Mouse (Mus musculus): ENCODE measurements around the gene Phf1. TPM values are rescaled to one million over a fixed set of nuclear protein-coding genes. Genes with fewer than 3 reads are reported as not detected.
A peak's percentile ranks its signal among the peaks of the same experiment; 100 is the strongest.

The Phf1 gene
- polyA plus RNA-seq, 1 experiment from 2014 or later: 6.4 TPM

GRCm38 (mm10) chr17:26936921-26937695 lies 4.3 kb downstream of the Phf1 start:
- Histone ChIP-seq H3K4me2 (ENCODE audit: low read length) (peak overlapping the region; percentile 93; the same call in 1 of the 2 replicates), H3K36me3 (ENCODE audit: control insufficient read depth, insufficient read depth, low read length) (peaks cover 30% of the 10 kb centered on the region; the same call in 1 of the 2 replicates), H3K9ac (ENCODE audit: low read length) (no peak overlapping the region), H3K27ac (ENCODE audit: low read depth) (no peak overlapping the region), H3K27me3 (replicated peaks; ENCODE audit: control insufficient read depth, insufficient read depth, low read length) (no peaks in the 10 kb centered on the region), H3K4me3 (ENCODE audit: low read depth, low read length) (no peak overlapping the region), H3K9me3 (ENCODE audit: control insufficient read depth, low read length) (no peaks in the 10 kb centered on the region), H3K4me1 (replicated peaks; ENCODE audit: control insufficient read depth, insufficient read depth, low read length) (peaks cover 37% of the 10 kb centered on the region)
- WGBS: 86% methylated on average over 15 of the region's 15 CpGs
- DNase-seq (ENCODE audit: low spot score) (no peak), ATAC-seq (replicated peaks; ENCODE audit: low FRiP score, low TSS enrichment, low read depth) (no peak)

DNA sequence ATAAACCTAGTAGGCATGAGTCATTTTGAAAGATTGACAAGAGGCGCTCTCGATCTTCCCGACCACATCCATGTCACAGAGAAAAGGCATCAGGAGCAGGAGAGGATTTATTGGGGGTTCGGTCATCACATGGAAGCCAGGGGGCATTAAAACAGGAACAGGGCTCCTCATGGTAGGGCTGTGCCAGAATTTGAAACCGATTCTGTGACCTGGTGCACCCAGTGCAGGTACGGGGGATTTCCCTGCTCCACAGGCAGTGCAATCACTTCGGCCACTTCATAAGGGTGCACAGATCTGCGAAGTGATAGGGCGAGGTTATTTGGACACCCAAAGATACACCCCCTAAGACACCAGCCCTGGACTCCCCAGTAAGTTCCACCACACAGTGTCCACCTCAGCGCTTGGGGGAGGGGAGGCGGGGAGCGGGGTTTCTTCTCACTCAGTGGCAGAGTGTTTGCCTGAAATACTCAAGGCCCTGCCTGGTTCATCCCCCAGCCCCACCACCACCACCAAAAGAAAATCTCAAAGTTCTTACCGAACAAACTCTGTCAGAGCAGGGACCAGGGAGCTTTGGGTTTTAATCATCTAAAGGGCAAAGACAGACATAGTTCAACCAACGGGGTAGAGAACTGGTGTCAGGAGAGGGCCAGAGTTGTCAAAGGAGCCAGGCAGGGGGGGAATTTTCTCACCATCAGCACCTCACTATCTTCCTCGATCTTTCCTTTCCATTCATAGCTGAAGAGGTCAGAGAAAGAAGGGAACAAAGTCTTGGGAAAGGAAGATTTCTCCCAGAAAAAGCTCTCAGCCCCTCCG lies 5.2 kb downstream of the Phf1 start:
- peak overlapping the region; percentile 77 for H3K4me3 ChIP-seq (ENCODE audit: low read depth, low read length)
- peak; percentile 50 for DNase-seq (ENCODE audit: low spot score)
- H3K4me2 ChIP-seq (ENCODE audit: low read length): peak overlapping the region; percentile 93
- H3K9ac ChIP-seq (ENCODE audit: low read length): peak overlapping the region; percentile 61
- H3K36me3 ChIP-seq (ENCODE audit: control insufficient read depth, insufficient read depth, low read length): peaks cover 30% of the 10 kb centered on the region; the same call in 1 of the 2 replicates
- no peaks in the 10 kb centered on the region for H3K27me3 ChIP-seq (replicated peaks; ENCODE audit: control insufficient read depth, insufficient read depth, low read length)
- peaks cover 44% of the 10 kb centered on the region for H3K4me1 ChIP-seq (replicated peaks; ENCODE audit: control insufficient read depth, insufficient read depth, low read length)
- no peak for ATAC-seq (replicated peaks; ENCODE audit: low FRiP score, low TSS enrichment, low read depth)
- WGBS: 50% methylated on average over 16 of the region's 16 CpGs
- H3K27ac ChIP-seq (ENCODE audit: low read depth): peak overlapping the region; percentile 92
- no peaks in the 10 kb centered on the region for H3K9me3 ChIP-seq (ENCODE audit: control insufficient read depth, low read length)

DNA sequence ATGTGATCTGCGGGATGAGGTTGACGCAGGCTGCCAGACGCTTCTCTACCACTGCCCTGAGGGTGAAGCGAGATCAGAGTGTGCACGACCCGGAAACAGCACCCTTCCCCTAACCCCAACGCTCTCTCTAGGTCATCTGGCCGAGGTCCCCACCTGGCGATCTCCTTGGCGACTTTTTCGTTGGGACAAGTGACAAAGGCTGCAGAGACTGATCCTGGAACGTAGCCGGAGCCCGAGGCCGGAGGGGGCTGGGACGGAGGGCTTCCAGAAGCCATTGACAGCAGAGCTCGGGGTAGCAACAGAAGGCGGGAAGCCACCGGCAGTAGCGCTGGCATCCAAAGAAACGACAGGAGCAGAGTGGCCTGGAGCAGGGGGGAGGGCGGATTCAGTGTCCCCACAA lies 5.9 kb downstream of the Phf1 start:
- H3K4me3 ChIP-seq (ENCODE audit: low read depth, low read length): peak overlapping the region; percentile 77
- H3K27me3 ChIP-seq (replicated peaks; ENCODE audit: control insufficient read depth, insufficient read depth, low read length): no peaks in the 10 kb centered on the region
- H3K36me3 ChIP-seq (ENCODE audit: control insufficient read depth, insufficient read depth, low read length): peaks cover 30% of the 10 kb centered on the region; the same call in 1 of the 2 replicates
- H3K4me2 ChIP-seq (ENCODE audit: low read length): peak overlapping the region; percentile 93
- H3K27ac ChIP-seq (ENCODE audit: low read depth): peak overlapping the region; percentile 92
- DNase-seq (ENCODE audit: low spot score) (peak; percentile 53), ATAC-seq (replicated peaks; ENCODE audit: low FRiP score, low TSS enrichment, low read depth) (0 out of 2 replicates have a peak, but pooled peaks have one; percentile 0)
- H3K4me1 ChIP-seq (replicated peaks; ENCODE audit: control insufficient read depth, insufficient read depth, low read length): peaks cover 43% of the 10 kb centered on the region
- WGBS: 1% methylated on average over 22 of the region's 22 CpGs
- peak overlapping the region; percentile 61 for H3K9ac ChIP-seq (ENCODE audit: low read length)
- H3K9me3 ChIP-seq (ENCODE audit: control insufficient read depth, low read length): no peaks in the 10 kb centered on the region

DNA sequence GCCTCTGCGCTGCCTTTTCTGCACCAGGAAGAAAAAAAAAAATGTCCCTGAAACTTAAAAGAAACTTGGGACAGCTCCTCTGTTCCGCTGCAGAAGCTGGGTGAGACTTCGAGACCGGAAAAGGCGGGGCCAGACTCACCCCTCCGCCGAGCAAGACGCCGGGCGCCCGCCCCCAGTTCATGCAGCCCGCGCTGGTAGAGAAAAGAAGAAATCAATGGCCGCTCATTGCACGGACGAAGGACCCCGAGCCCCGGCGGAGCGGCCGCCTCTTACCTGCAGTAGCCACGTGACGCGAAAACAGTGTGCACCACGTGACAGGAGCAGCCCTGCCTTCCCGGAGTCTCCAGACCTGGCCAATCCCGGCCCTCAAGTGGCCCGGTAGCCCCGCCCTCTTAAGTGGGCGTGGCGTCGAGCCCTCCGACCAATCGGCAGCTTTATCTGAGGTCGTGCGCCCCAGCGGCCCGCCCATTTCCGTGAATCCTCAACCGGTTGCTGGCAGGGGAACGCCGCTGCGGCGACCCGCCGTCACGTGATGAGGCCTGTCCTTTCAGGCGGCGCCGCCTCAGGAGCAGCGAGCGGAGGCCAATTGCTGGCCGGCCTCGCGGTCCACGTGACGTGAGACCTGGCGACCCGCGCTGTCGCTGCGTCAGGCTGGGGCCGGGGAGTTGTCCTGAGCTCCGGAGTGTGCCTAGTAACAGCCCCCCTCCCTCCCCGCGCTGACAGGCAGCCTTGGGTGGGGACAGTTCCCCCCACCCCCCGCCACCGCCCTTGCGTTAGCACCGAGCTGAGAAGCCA lies 6.5 kb downstream of the Phf1 start, which contains the start of gene Cuta:
TSS of gene Cuta (minus strand) at position 392 of the 795 bp plus-strand sequence.
- peak; percentile 97 for DNase-seq (ENCODE audit: low spot score)
- ATAC-seq (replicated peaks; ENCODE audit: low FRiP score, low TSS enrichment, low read depth): peak; percentile 95
- Histone ChIP-seq H3K4me3 (ENCODE audit: low read depth, low read length) (peak within 1 kb of the TSS; percentile 77), H3K27ac (ENCODE audit: low read depth) (peak within 1 kb of the TSS; percentile 92), H3K36me3 (ENCODE audit: control insufficient read depth, insufficient read depth, low read length) (peaks cover 30% of the 10 kb centered on the region; the same call in 1 of the 2 replicates), H3K27me3 (replicated peaks; ENCODE audit: control insufficient read depth, insufficient read depth, low read length) (no peaks in the 10 kb centered on the region), H3K4me2 (ENCODE audit: low read length) (peak within 1 kb of the TSS; percentile 93), H3K4me1 (replicated peaks; ENCODE audit: control insufficient read depth, insufficient read depth, low read length) (peaks cover 36% of the 10 kb centered on the region), H3K9ac (ENCODE audit: low read length) (peak within 1 kb of the TSS; percentile 61), H3K9me3 (ENCODE audit: control insufficient read depth, low read length) (no peaks in the 10 kb centered on the region)
- WGBS: 0% methylated on average over 68 of the region's 70 CpGs

DNA sequence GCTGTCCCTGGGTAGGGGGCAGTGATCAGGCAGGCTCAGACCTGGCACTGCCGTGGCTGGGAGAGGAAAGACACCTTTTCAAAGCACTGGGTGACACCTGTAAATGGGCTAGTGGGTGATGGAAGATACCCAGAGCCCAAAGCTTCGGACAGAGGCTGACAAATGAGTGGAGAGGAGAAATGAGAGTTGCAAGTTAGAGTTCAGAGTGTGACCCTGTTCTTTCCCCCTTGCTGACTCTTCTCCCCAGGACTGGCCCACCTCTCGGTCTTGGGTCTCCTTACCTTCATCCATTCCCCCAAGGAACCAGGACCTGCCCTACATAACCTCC lies 7.1 kb downstream of the Phf1 start:
- ATAC-seq (replicated peaks; ENCODE audit: low FRiP score, low TSS enrichment, low read depth): no peak; the same call in 1 of the 2 replicates
- Histone ChIP-seq H3K36me3 (ENCODE audit: control insufficient read depth, insufficient read depth, low read length) (peaks cover 24% of the 10 kb centered on the region; the same call in 1 of the 2 replicates), H3K4me2 (ENCODE audit: low read length) (peak overlapping the region; percentile 74), H3K4me3 (ENCODE audit: low read depth, low read length) (peak overlapping the region; percentile 77), H3K27ac (ENCODE audit: low read depth) (peak overlapping the region; percentile 92), H3K9ac (ENCODE audit: low read length) (peak overlapping the region; percentile 49), H3K4me1 (replicated peaks; ENCODE audit: control insufficient read depth, insufficient read depth, low read length) (peaks cover 36% of the 10 kb centered on the region), H3K9me3 (ENCODE audit: control insufficient read depth, low read length) (no peaks in the 10 kb centered on the region), H3K27me3 (replicated peaks; ENCODE audit: control insufficient read depth, insufficient read depth, low read length) (no peaks in the 10 kb centered on the region)
- DNase-seq (ENCODE audit: low spot score): no peak
- 2% methylated on average over 3 of the region's 3 CpGs for WGBS

DNA sequence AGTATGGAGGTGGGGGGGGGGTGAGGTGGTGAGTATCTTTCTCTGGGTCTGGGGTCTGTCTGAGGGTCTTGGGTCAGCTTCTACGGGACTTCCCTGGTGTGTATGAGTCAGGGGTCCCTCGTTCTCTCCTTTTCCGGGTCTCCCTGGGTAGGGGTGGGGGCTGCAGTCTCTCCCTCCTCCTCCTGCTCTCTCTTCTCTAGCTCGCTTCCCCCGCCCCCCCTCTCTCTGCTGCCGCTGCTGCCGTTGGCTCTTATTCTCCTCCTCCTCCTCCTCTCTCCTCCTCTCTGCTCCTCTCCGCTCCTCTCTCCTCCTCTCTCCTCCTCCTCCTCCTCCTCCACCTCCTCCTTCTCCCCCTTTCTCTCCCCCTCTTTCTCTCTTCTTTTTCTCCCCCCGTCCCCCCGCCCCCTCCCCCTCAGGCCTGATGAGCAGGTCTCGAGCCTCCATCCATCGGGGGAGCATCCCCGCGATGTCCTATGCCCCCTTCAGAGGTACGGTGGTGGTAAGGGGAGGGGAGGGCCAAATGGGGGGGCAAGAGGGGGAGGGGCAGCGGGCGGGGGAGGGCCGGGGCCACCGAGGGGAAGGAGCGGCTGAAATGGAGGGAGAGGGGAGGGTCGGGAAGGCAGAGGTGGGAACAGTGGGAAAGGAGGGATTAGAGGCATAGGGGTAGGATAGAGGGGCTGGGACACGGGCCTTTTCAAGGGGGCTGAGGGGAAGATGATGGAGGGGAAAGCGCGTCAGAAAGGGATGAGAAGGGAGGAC lies 8.4 kb downstream of the Phf1 start, which contains the start of gene Syngap1:
TSS of gene Syngap1 (plus strand) at position 223 of the 759 bp plus-strand sequence.
- Histone ChIP-seq H3K36me3 (ENCODE audit: control insufficient read depth, insufficient read depth, low read length) (peaks cover 12% of the 10 kb centered on the region; the same call in 1 of the 2 replicates), H3K27ac (ENCODE audit: low read depth) (peak within 1 kb of the TSS; percentile 92), H3K27me3 (replicated peaks; ENCODE audit: control insufficient read depth, insufficient read depth, low read length) (no peaks in the 10 kb centered on the region), H3K4me2 (ENCODE audit: low read length) (peak within 1 kb of the TSS; percentile 74), H3K4me3 (ENCODE audit: low read depth, low read length) (peak within 1 kb of the TSS; percentile 77), H3K9me3 (ENCODE audit: control insufficient read depth, low read length) (no peaks in the 10 kb centered on the region), H3K4me1 (replicated peaks; ENCODE audit: control insufficient read depth, insufficient read depth, low read length) (peaks cover 42% of the 10 kb centered on the region), H3K9ac (ENCODE audit: low read length) (peak within 1 kb of the TSS; percentile 49)
- 2% methylated on average over 19 of the region's 24 CpGs for WGBS
- DNase-seq (ENCODE audit: low spot score): no peak
- no peak for ATAC-seq (replicated peaks; ENCODE audit: low FRiP score, low TSS enrichment, low read depth)

- Histone ChIP-seq H3K4me1 (replicated peaks; ENCODE audit: control insufficient read depth, insufficient read depth, low read length) (peaks cover 50% of the 10 kb centered on the region), H3K36me3 (ENCODE audit: control insufficient read depth, insufficient read depth, low read length) (peaks cover 5% of the 10 kb centered on the region; the same call in 1 of the 2 replicates), H3K4me3 (ENCODE audit: low read depth, low read length) (peak overlapping the region; percentile 47), H3K9me3 (ENCODE audit: control insufficient read depth, low read length) (no peaks in the 10 kb centered on the region), H3K27me3 (replicated peaks; ENCODE audit: control insufficient read depth, insufficient read depth, low read length) (no peaks in the 10 kb centered on the region), H3K27ac (ENCODE audit: low read depth) (peak overlapping the region; percentile 65; the same call in 1 of the 2 replicates), H3K9ac (ENCODE audit: low read length) (peak overlapping the region; percentile 47), H3K4me2 (ENCODE audit: low read length) (peak overlapping the region; percentile 74)
- ATAC-seq (replicated peaks; ENCODE audit: low FRiP score, low TSS enrichment, low read depth) (no peak), DNase-seq (ENCODE audit: low spot score) (no peak)
- WGBS: 14% methylated on average over 4 of the region's 4 CpGs
Observed at GRCm38 (mm10) chr17:26941841-26942570, 9.2 kb downstream of the Phf1 start.
